Mouse (Mus musculus): ENCODE results near the gene Slc2a9. TPM values are rescaled to one million over a fixed set of nuclear protein-coding genes. Genes with fewer than 3 reads are reported as not detected.
A peak's percentile ranks its signal among the peaks of the same experiment; 100 is the strongest.

The Slc2a9 gene
- polyA plus RNA-seq, 1 experiment from 2014 or later: 0.64 TPM

- no peaks in the 10 kb centered on the region for H3K9me3 ChIP-seq (replicated peaks; ENCODE audit: control insufficient read depth, low read length)
- no peak overlapping the region for H3K4me3 ChIP-seq (ENCODE audit: low read length)
- 63% methylated on average over 1 of the region's 1 CpGs for WGBS
- H3K27me3 ChIP-seq (ENCODE audit: control insufficient read depth, insufficient read depth, low read length): no peaks in the 10 kb centered on the region
- no peak overlapping the region for H3K27ac ChIP-seq (ENCODE audit: low read length)
- H3K4me2 ChIP-seq (ENCODE audit: low read depth, low read length): no peak overlapping the region
- ATAC-seq (replicated peaks; ENCODE audit: extremely low read depth, insufficient read depth, low FRiP score): no peak
- peaks cover 30% of the 10 kb centered on the region for H3K4me1 ChIP-seq (ENCODE audit: control insufficient read depth, insufficient read depth, low read length)
- H3K9ac ChIP-seq (ENCODE audit: low read length): no peak overlapping the region
- H3K36me3 ChIP-seq (ENCODE audit: control insufficient read depth, insufficient read depth): peaks cover 97% of the 10 kb centered on the region
These were observed 38.0 kb upstream of the Slc2a9 start for GRCm38 (mm10) chr5:38540898-38541297.

GRCm38 (mm10) chr5:38538508-38538907 is 35.6 kb upstream of the Slc2a9 start:
- Histone ChIP-seq H3K4me2 (ENCODE audit: low read depth, low read length) (no peak overlapping the region), H3K9me3 (replicated peaks; ENCODE audit: control insufficient read depth, low read length) (no peaks in the 10 kb centered on the region), H3K27me3 (ENCODE audit: control insufficient read depth, insufficient read depth, low read length) (no peaks in the 10 kb centered on the region), H3K9ac (ENCODE audit: low read length) (no peak overlapping the region), H3K27ac (ENCODE audit: low read length) (no peak overlapping the region), H3K36me3 (ENCODE audit: control insufficient read depth, insufficient read depth) (peaks cover 97% of the 10 kb centered on the region), H3K4me1 (ENCODE audit: control insufficient read depth, insufficient read depth, low read length) (peaks cover 11% of the 10 kb centered on the region), H3K4me3 (ENCODE audit: low read length) (no peak overlapping the region)
- no peak for ATAC-seq (replicated peaks; ENCODE audit: extremely low read depth, insufficient read depth, low FRiP score)
- WGBS: 83% methylated on average over 8 of the region's 8 CpGs

GRCm38 (mm10) chr5:38537845-38538244 is 34.9 kb upstream of the Slc2a9 start:
- Histone ChIP-seq H3K27ac (ENCODE audit: low read length) (no peak overlapping the region), H3K4me1 (ENCODE audit: control insufficient read depth, insufficient read depth, low read length) (peaks cover 10% of the 10 kb centered on the region), H3K36me3 (ENCODE audit: control insufficient read depth, insufficient read depth) (peaks cover 98% of the 10 kb centered on the region), H3K27me3 (ENCODE audit: control insufficient read depth, insufficient read depth, low read length) (no peaks in the 10 kb centered on the region), H3K4me3 (ENCODE audit: low read length) (no peak overlapping the region), H3K9me3 (replicated peaks; ENCODE audit: control insufficient read depth, low read length) (no peaks in the 10 kb centered on the region), H3K4me2 (ENCODE audit: low read depth, low read length) (no peak overlapping the region), H3K9ac (ENCODE audit: low read length) (no peak overlapping the region)
- ATAC-seq (replicated peaks; ENCODE audit: extremely low read depth, insufficient read depth, low FRiP score): no peak
- 82% methylated on average over 4 of the region's 4 CpGs for WGBS

GRCm38 (mm10) chr5:38536822-38537221 is 33.9 kb upstream of the Slc2a9 start:
- 84% methylated on average over 3 of the region's 3 CpGs for WGBS
- Histone ChIP-seq H3K9me3 (replicated peaks; ENCODE audit: control insufficient read depth, low read length) (no peaks in the 10 kb centered on the region), H3K9ac (ENCODE audit: low read length) (no peak overlapping the region), H3K27ac (ENCODE audit: low read length) (no peak overlapping the region), H3K27me3 (ENCODE audit: control insufficient read depth, insufficient read depth, low read length) (no peaks in the 10 kb centered on the region), H3K4me1 (ENCODE audit: control insufficient read depth, insufficient read depth, low read length) (peaks cover 5% of the 10 kb centered on the region), H3K36me3 (ENCODE audit: control insufficient read depth, insufficient read depth) (peaks cover 99% of the 10 kb centered on the region), H3K4me2 (ENCODE audit: low read depth, low read length) (no peak overlapping the region), H3K4me3 (ENCODE audit: low read length) (no peak overlapping the region)
- ATAC-seq (replicated peaks; ENCODE audit: extremely low read depth, insufficient read depth, low FRiP score): no peak

- Histone ChIP-seq H3K36me3 (ENCODE audit: control insufficient read depth, insufficient read depth) (peaks cover 99% of the 10 kb centered on the region), H3K27ac (ENCODE audit: low read length) (no peak overlapping the region), H3K9me3 (replicated peaks; ENCODE audit: control insufficient read depth, low read length) (no peaks in the 10 kb centered on the region), H3K27me3 (ENCODE audit: control insufficient read depth, insufficient read depth, low read length) (no peaks in the 10 kb centered on the region), H3K4me2 (ENCODE audit: low read depth, low read length) (no peak overlapping the region), H3K4me3 (ENCODE audit: low read length) (no peak overlapping the region), H3K9ac (ENCODE audit: low read length) (no peak overlapping the region), H3K4me1 (ENCODE audit: control insufficient read depth, insufficient read depth, low read length) (no peaks in the 10 kb centered on the region; the same call in 1 of the 2 replicates)
- ATAC-seq (replicated peaks; ENCODE audit: extremely low read depth, insufficient read depth, low FRiP score): 0 out of 2 replicates have a peak, but pooled peaks have one; percentile 5
- 74% methylated on average over 4 of the region's 4 CpGs for WGBS
These were observed 29.1 kb upstream of the Slc2a9 start for GRCm38 (mm10) chr5:38532084-38532483.

GRCm38 (mm10) chr5:38529724-38530428 is 26.9 kb upstream of the Slc2a9 start:
- Histone ChIP-seq H3K27me3 (ENCODE audit: control insufficient read depth, insufficient read depth, low read length) (no peaks in the 10 kb centered on the region), H3K27ac (ENCODE audit: low read length) (no peak overlapping the region), H3K9me3 (replicated peaks; ENCODE audit: control insufficient read depth, low read length) (no peaks in the 10 kb centered on the region), H3K9ac (ENCODE audit: low read length) (no peak overlapping the region), H3K4me1 (ENCODE audit: control insufficient read depth, insufficient read depth, low read length) (no peaks in the 10 kb centered on the region; the same call in 1 of the 2 replicates), H3K36me3 (ENCODE audit: control insufficient read depth, insufficient read depth) (peaks cover 96% of the 10 kb centered on the region), H3K4me3 (ENCODE audit: low read length) (no peak overlapping the region), H3K4me2 (ENCODE audit: low read depth, low read length) (no peak overlapping the region)
- ATAC-seq (replicated peaks; ENCODE audit: extremely low read depth, insufficient read depth, low FRiP score): no peak
- 76% methylated on average over 6 of the region's 6 CpGs for WGBS

- H3K9me3 ChIP-seq (replicated peaks; ENCODE audit: control insufficient read depth, low read length): no peaks in the 10 kb centered on the region
- H3K27me3 ChIP-seq (ENCODE audit: control insufficient read depth, insufficient read depth, low read length): no peaks in the 10 kb centered on the region
- 94% methylated on average over 5 of the region's 5 CpGs for WGBS
- H3K4me1 ChIP-seq (ENCODE audit: control insufficient read depth, insufficient read depth, low read length): no peaks in the 10 kb centered on the region; the same call in 1 of the 2 replicates
- peaks cover 28% of the 10 kb centered on the region for H3K36me3 ChIP-seq (ENCODE audit: control insufficient read depth, insufficient read depth)
- H3K27ac ChIP-seq (ENCODE audit: low read length): no peak overlapping the region
- H3K9ac ChIP-seq (ENCODE audit: low read length): no peak overlapping the region
- no peak overlapping the region for H3K4me2 ChIP-seq (ENCODE audit: low read depth, low read length)
- H3K4me3 ChIP-seq (ENCODE audit: low read length): no peak overlapping the region
- ATAC-seq (replicated peaks; ENCODE audit: extremely low read depth, insufficient read depth, low FRiP score): no peak
These were observed 20.0 kb upstream of the Slc2a9 start for GRCm38 (mm10) chr5:38522977-38523376.

GRCm38 (mm10) chr5:38520838-38521237 is 17.9 kb upstream of the Slc2a9 start:
- H3K4me1 ChIP-seq (ENCODE audit: control insufficient read depth, insufficient read depth, low read length): no peaks in the 10 kb centered on the region
- WGBS: 42% methylated on average over 1 of the region's 1 CpGs

GRCm38 (mm10) chr5:38516267-38516666 is 13.3 kb upstream of the Slc2a9 start:
- Histone ChIP-seq H3K9me3 (replicated peaks; ENCODE audit: control insufficient read depth, low read length) (no peaks in the 10 kb centered on the region), H3K4me3 (ENCODE audit: low read length) (no peak overlapping the region), H3K4me2 (ENCODE audit: low read depth, low read length) (no peak overlapping the region), H3K27me3 (ENCODE audit: control insufficient read depth, insufficient read depth, low read length) (no peaks in the 10 kb centered on the region; the same call in 1 of the 2 replicates), H3K36me3 (ENCODE audit: control insufficient read depth, insufficient read depth) (no peaks in the 10 kb centered on the region), H3K9ac (ENCODE audit: low read length) (no peak overlapping the region), H3K4me1 (ENCODE audit: control insufficient read depth, insufficient read depth, low read length) (no peaks in the 10 kb centered on the region), H3K27ac (ENCODE audit: low read length) (no peak overlapping the region)
- ATAC-seq (replicated peaks; ENCODE audit: extremely low read depth, insufficient read depth, low FRiP score): no peak
- WGBS: 49% methylated on average over 6 of the region's 6 CpGs

More at GRCm38 (mm10) chr5:38520838-38521237, 17.9 kb upstream of the Slc2a9 start:
- H3K27ac ChIP-seq (ENCODE audit: low read length): no peak overlapping the region
- no peak overlapping the region for H3K4me2 ChIP-seq (ENCODE audit: low read depth, low read length)
- ATAC-seq (replicated peaks; ENCODE audit: extremely low read depth, insufficient read depth, low FRiP score): no peak
- peaks cover 6% of the 10 kb centered on the region for H3K36me3 ChIP-seq (ENCODE audit: control insufficient read depth, insufficient read depth)
- H3K9ac ChIP-seq (ENCODE audit: low read length): no peak overlapping the region
- no peak overlapping the region for H3K4me3 ChIP-seq (ENCODE audit: low read length)
- H3K27me3 ChIP-seq (ENCODE audit: control insufficient read depth, insufficient read depth, low read length): no peaks in the 10 kb centered on the region
- H3K9me3 ChIP-seq (replicated peaks; ENCODE audit: control insufficient read depth, low read length): no peaks in the 10 kb centered on the region

Data from heart, embryonic 16.5 days (tissue).